Mouse (Mus musculus) CD4-positive, CD25-positive, alpha-beta regulatory T cell, adult 2 months (primary cell): ENCODE measurements at regions not wholly inside any gene's neighbourhood (a gene's known extent, or its start where the extent isn't known, plus 50 kb on each side); places are given as distances from the start of the nearest gene placed in this dataset.

Experiments
- DNase-seq: peaks from one replicate; pipeline ENCODE4 v3.0.0-alpha.2; 2012; ENCODE audit warnings: low read depth, low spot score

DNA sequence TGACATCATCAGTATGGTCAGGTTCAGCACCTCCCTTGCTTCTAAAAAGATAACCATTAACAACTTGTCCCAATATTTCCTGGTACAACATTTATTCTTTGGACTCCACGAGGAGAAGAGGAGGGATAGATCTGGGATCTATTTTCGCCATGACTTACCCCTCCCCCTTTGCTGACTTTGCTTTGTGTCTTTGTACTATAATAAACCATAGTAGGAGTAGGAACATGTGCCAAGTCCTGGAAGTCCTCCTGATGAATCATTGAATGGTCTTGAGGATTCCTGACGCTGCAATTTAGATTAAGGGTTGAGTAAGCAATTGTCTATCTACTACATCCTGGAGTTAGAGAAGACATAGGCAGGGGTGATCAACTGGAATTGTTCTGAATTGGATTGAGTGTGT lies 71.2 kb downstream of the Rbm11 start:
- no peak for DNase-seq

- no peak for DNase-seq
Measured at GRCm38 (mm10) chr16:75667589-75667988, 74.9 kb downstream of the Rbm11 start.

- no peak for DNase-seq
Measured at GRCm38 (mm10) chr16:75672112-75672511, 79.5 kb downstream of the Rbm11 start.

- DNase-seq, result peak; percentile 74
Measured at GRCm38 (mm10) chr16:75675871-75676270, 83.2 kb downstream of the Rbm11 start.

DNA sequence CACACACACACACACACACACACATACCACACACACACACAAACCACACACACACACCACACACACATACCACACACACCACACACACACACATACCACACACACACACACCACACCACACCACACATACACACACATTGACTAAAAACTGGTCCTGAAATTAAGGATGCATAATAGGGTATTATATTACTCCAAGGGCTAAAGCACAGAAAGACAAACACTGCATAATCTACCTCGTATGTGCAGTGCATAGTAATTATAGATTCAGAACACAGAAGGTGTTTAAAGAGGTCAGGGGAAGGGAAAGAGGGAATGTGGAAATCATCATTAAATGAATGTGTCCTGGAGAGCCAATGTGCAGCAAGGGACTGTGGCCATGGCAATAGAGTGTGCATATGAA lies 84.5 kb downstream of the Rbm11 start:
- no peak for DNase-seq
